Mouse (Mus musculus) kidney, embryonic 14.5 days (tissue): ENCODE measurements around the gene Plin2. TPM values are rescaled to one million over a fixed set of nuclear protein-coding genes. Genes with fewer than 3 reads are reported as not detected.

Source experiments
- ATAC-seq: fragments of 200-750 bp; cut with Nextera tagmentation; 2 replicates; pipeline ENCODE4 v1.8.0; 2017; ENCODE audit warnings: moderate number of reproducible peaks, mild to moderate bottlenecking, moderate TSS enrichment, moderate library complexity; ENCODE audit not compliant: low FRiP score, low TSS enrichment
- H3K27ac ChIP-seq: fragments of 300-500 bp; sonication (generic); 2 replicates; pipeline ENCODE4 v1.5.1; 2014; ENCODE audit warnings: low read depth, mild to moderate bottlenecking, low read length, moderate library complexity, mixed read lengths
- H3K27me3 ChIP-seq: fragments of 300-500 bp; sonication (generic); 2 replicates; pipeline ENCODE4 v1.6.1; 2014; ENCODE audit warnings: mild to moderate bottlenecking, low read length; ENCODE audit not compliant: control insufficient read depth, insufficient read depth
- H3K36me3 ChIP-seq: fragments of 300-500 bp; sonication (generic); 2 replicates; pipeline ENCODE4 v1.6.1; 2014; ENCODE audit warnings: low read length, mixed read lengths; ENCODE audit not compliant: control insufficient read depth, insufficient read depth
- H3K4me1 ChIP-seq: fragments of 300-500 bp; sonication (generic); 2 replicates; pipeline ENCODE4 v1.6.1; 2014; ENCODE audit warnings: low read length, mixed read lengths; ENCODE audit not compliant: control insufficient read depth, insufficient read depth
- H3K4me2 ChIP-seq: fragments of 300-500 bp; sonication (generic); replicated peaks from 2 replicates; pipeline ENCODE4 v1.6.1; 2014; ENCODE audit warnings: low read depth, mild to moderate bottlenecking, low read length
- H3K4me3 ChIP-seq: fragments of 300-500 bp; sonication (generic); 2 replicates; pipeline ENCODE4 v1.5.1; 2014; ENCODE audit warnings: mild to moderate bottlenecking, low read length
- H3K9ac ChIP-seq: fragments of 300-500 bp; sonication (generic); 2 replicates; pipeline ENCODE4 v1.6.1; 2014; ENCODE audit warnings: low read depth, mild to moderate bottlenecking, low read length, moderate library complexity
- H3K9me3 ChIP-seq: fragments of 300-500 bp; sonication (generic); 2 replicates; pipeline ENCODE4 v1.6.1; 2016; ENCODE audit warnings: low read length; ENCODE audit not compliant: control insufficient read depth
- WGBS: fragments of 180-500 bp; shearing (Covaris S2); extraction: QIAGEN DNeasy Blood & Tissue Kit; methylation state at CpG from one replicate; pipeline ENCODE4 v1.1.7; 2014; 5-methylcytosine and 5-hydroxymethylcytosine counted together
- polyA plus RNA-seq: library from polyadenylated mRNA; unstranded; fragments of >200 nt; fragmentation: Nextera tagmentation; extraction: Ambion mirVana; gene quantifications from 2 replicates; pipeline ENCODE4 v1.2.1, GENCODE M21; 2014

Gene Plin2
- polyA plus RNA-seq, 1 experiment from 2014 or later = 56.5 TPM

DNA sequence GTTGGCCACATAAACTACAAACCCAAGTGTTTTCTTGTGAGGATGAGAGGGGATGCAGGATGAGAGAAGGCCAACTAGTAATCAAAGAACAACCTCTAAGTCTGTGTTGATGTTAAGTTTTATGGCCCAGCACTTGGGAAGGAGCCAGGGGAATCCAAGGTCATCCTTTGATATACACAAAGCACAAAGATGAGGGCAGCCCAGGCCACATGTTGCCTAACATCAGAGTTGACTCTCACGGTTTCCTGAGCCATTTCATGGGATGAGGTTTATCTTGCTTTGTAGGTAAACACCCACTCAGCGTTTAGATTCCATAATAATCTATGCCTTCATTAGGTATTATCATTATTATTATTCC lies 16.1 kb upstream of the Plin2 start:
- Histone ChIP-seq H3K4me1 (no peaks in the 10 kb centered on the region), H3K27ac (no peak overlapping the region), H3K27me3 (no peaks in the 10 kb centered on the region), H3K9ac (no peak overlapping the region), H3K9me3 (no peaks in the 10 kb centered on the region), H3K4me2 (no peak overlapping the region), H3K36me3 (no peaks in the 10 kb centered on the region), H3K4me3 (no peak overlapping the region)
- ATAC-seq = no peak; the same call in 1 of the 2 replicates
- WGBS = 39% methylated on average over 2 of the region's 2 CpGs

DNA sequence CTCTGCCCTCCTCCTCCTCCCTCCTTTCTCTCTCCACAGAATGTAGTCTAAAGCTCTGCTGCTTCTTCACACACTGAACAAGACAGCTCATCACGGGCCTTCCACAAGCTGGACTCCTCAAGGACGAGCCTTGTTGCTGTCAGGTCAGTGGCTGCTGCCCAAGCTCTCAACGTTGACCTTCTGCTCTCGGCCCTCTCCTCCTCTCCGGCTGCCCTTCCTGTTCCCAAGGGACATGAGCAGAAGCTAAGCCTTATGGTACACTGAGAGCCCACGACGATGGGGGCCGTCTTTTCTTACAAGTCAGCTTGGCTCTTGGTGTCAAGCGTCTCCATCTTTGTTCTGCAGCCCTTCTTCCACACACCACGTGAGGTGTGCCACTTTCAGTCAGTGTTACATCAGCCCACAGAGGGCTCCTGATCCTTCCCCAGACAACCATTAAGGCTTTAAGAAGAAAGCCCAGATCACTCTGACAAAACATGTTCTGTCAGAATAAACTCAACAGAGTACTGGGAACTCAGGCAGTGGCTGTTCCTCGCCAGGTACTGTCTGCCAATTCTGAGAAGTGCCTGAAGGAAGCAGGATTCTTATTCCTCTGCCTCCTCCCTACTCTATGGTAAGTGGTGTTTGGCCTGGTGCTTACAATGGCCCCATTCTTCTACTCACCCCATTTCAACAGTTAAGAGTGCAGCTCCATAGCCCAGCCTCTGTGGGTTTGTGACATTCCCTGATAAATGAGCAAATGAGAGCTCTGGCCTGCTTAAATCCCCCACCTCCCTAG lies 15.6 kb upstream of the Plin2 start:
- H3K27me3 ChIP-seq = no peaks in the 10 kb centered on the region
- no peak overlapping the region for H3K27ac ChIP-seq
- H3K36me3 ChIP-seq = no peaks in the 10 kb centered on the region
- no peaks in the 10 kb centered on the region for H3K4me1 ChIP-seq
- no peak overlapping the region for H3K9ac ChIP-seq
- ATAC-seq = no peak
- H3K9me3 ChIP-seq = no peaks in the 10 kb centered on the region
- H3K4me3 ChIP-seq = no peak overlapping the region
- H3K4me2 ChIP-seq = no peak overlapping the region
- 47% methylated on average over 11 of the region's 11 CpGs for WGBS

DNA sequence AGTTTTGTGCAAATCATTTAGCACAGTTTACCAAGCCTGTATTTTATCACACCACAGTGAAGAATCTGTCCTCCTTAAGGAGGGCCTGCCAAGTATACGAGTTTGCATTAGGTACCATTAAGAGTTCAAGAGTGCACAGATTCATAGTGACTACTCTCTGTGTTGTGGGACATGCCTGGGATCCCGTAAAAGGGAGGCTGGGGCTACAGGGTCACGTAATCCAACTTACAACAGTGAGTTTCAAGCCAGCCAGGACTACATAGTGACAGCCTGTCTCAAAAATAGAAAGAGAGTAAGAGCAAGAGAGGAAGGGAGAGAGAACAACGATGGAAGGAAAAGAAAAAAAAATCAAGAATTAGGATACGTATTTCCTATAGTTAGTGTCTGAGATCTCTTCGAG lies 14.9 kb upstream of the Plin2 start:
- Histone ChIP-seq H3K36me3 (no peaks in the 10 kb centered on the region), H3K27me3 (no peaks in the 10 kb centered on the region), H3K4me2 (no peak overlapping the region), H3K4me1 (no peaks in the 10 kb centered on the region), H3K9ac (no peak overlapping the region), H3K9me3 (no peaks in the 10 kb centered on the region), H3K4me3 (no peak overlapping the region), H3K27ac (no peak overlapping the region)
- ATAC-seq = no peak
- WGBS = 73% methylated on average over 6 of the region's 6 CpGs

DNA sequence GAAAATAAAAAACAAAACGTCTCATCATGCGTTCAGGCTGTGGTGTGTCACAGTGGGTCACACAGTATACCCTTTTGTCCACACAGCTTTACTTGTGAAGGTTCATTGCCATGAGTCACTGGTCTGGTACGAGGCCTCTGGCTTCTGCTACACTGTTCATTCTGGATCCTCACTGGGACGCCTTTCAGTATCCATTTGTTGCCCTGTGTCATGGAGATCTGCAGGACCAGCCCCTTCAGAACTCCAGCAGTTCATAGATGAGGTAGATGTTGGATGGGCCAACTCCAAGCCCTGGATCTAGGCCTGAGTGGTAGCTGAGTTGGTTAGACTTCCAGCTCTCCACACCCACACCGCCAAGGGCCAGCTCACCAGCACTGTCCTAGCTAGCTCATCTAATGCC lies 13.9 kb upstream of the Plin2 start:
- Histone ChIP-seq H3K9ac (no peak overlapping the region), H3K9me3 (no peaks in the 10 kb centered on the region), H3K4me1 (no peaks in the 10 kb centered on the region), H3K4me3 (no peak overlapping the region), H3K27me3 (no peaks in the 10 kb centered on the region), H3K4me2 (no peak overlapping the region), H3K36me3 (no peaks in the 10 kb centered on the region), H3K27ac (no peak overlapping the region)
- ATAC-seq = no peak
- 87% methylated on average over 5 of the region's 5 CpGs for WGBS

DNA sequence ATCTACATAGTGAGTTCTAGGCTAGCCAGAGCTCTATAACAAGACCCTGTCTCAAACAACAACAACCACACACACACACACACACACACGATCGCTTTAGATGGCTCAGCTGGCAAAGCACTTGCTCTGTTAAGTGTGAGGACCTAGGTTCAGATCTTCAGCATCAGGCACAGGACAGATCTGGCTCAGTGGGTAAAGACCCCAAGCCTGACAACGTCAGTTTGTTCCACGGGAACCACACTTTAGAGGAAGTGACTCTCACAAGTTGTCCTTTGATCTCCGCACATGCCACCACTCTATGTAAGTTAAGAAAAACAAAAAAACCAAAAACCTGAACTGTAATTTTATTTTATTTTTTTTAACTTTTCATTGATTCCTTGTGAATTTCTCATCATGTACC lies 13.4 kb upstream of the Plin2 start:
- Histone ChIP-seq H3K9ac (no peak overlapping the region), H3K4me2 (no peak overlapping the region), H3K27me3 (no peaks in the 10 kb centered on the region), H3K9me3 (no peaks in the 10 kb centered on the region), H3K4me3 (no peak overlapping the region), H3K4me1 (no peaks in the 10 kb centered on the region), H3K36me3 (no peaks in the 10 kb centered on the region), H3K27ac (no peak overlapping the region)
- WGBS = 79% methylated on average over 5 of the region's 5 CpGs
- no peak for ATAC-seq

DNA sequence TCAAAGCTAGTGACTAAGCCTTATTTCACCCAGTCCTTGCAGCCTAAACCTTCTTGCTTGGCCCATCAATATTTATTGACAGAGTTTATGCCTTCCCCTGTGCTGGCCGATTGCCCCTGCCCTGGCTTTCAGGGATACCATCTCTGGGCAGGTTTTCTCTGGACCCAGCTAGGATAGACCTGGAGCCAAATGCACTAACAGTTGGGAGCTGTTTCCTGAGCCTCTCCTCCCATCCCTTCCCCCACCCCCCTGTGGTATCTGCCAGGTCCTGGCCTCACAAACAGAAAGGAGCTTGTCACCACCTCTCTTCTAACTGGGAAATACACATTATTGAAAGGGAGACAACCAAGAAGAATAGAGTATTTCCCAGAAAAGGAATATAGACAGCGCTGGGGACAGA lies 12.0 kb upstream of the Plin2 start:
- Histone ChIP-seq H3K9me3 (no peaks in the 10 kb centered on the region), H3K36me3 (no peaks in the 10 kb centered on the region), H3K4me1 (no peaks in the 10 kb centered on the region), H3K27me3 (no peaks in the 10 kb centered on the region), H3K4me2 (no peak overlapping the region), H3K27ac (no peak overlapping the region), H3K9ac (no peak overlapping the region), H3K4me3 (no peak overlapping the region)
- no peak for ATAC-seq
- 72% methylated on average over 2 of the region's 2 CpGs for whole genome bisulfite sequencing

DNA sequence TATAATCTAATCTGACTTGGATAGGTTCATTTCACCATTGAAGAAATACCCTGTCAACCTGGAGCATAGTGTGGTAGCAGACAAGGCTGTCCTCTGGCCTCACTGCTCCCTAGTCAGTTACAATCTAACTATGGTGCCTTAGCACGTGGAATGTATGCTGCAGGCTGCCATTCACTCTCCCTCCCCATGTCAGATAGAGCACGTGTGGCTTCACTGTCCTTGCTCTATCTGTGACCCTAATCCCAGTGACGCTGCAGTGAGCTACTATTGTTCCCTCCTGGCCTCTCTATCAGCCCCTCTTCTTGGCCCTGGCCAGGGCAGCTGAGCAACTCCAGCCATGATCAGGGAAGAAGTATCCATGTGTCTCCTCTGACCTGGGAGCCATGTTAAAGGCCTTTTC lies 11.6 kb upstream of the Plin2 start:
- H3K27me3 ChIP-seq = no peaks in the 10 kb centered on the region
- H3K4me2 ChIP-seq = no peak overlapping the region
- H3K4me1 ChIP-seq = no peaks in the 10 kb centered on the region
- no peaks in the 10 kb centered on the region for H3K9me3 ChIP-seq
- H3K4me3 ChIP-seq = no peak overlapping the region
- H3K36me3 ChIP-seq = no peaks in the 10 kb centered on the region
- ATAC-seq = no peak
- WGBS = 52% methylated on average over 3 of the region's 3 CpGs
- no peak overlapping the region for H3K9ac ChIP-seq
- no peak overlapping the region for H3K27ac ChIP-seq

DNA sequence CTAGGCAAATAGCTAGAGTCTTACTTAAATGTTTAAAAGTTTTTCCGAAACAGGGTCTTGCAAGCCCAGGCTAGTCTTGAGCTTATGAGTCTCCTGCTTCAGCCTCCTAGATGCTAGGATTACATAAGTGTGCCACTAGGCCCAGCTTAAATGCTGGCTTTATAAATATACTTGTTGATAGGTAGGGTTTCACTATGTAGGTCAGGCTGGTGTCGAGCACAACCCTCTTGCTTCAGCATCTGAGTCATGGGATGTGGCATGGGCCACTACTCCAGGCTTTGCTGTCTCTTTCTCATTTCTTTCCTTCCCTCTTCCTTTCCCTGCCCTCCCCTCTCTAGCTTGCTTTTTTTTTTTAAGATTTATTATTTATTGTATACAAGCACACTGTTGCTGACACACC lies 9.8 kb upstream of the Plin2 start:
- Histone ChIP-seq H3K27ac (no peak overlapping the region), H3K4me1 (no peaks in the 10 kb centered on the region), H3K36me3 (no peaks in the 10 kb centered on the region), H3K9ac (no peak overlapping the region), H3K4me2 (no peak overlapping the region), H3K27me3 (no peaks in the 10 kb centered on the region), H3K9me3 (no peaks in the 10 kb centered on the region), H3K4me3 (no peak overlapping the region)
- no peak for ATAC-seq
- 87% methylated on average over 2 of the region's 2 CpGs for WGBS

DNA sequence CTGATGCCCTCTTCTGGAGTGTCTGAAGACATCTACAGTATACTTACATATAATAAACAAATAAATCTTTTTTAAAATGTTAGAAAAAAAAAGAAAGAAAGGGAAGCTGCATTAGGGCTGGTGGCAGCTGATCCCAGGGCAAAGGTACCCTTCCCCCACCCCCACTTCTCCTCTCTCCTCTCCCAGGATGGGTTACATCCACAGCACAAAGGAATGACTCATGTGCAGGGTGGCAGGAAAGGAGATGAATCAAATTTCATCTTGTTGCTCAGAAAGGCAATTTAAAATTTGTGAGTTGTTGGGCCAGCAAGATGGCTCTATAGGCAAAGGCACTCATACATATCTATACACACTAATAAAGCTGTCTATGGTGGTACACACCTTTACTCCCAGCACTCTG lies 6.9 kb upstream of the Plin2 start:
- Histone ChIP-seq H3K4me3 (no peak overlapping the region), H3K36me3 (no peaks in the 10 kb centered on the region), H3K9me3 (no peaks in the 10 kb centered on the region), H3K27ac (no peak overlapping the region), H3K4me1 (no peaks in the 10 kb centered on the region), H3K27me3 (no peaks in the 10 kb centered on the region), H3K4me2 (no peak overlapping the region), H3K9ac (no peak overlapping the region)
- ATAC-seq = no peak
